Mouse (Mus musculus) E14TG2a.4 (cell line): ENCODE results near the gene Padi2.

Experiments used
- CTCF ChIP-seq: conservative IDR thresholded peaks from 2 replicates; pipeline ENCODE4 v1.5.1; 2014; ENCODE audit warnings: low read length
- NANOG ChIP-seq: IDR thresholded peaks from 2 replicates; pipeline ENCODE4 v1.6.1; 2014; ENCODE audit warnings: borderline replicate concordance, low read length, mixed read lengths
- POU5F1 ChIP-seq: IDR thresholded peaks from 2 replicates; pipeline ENCODE4 v1.6.1; 2014; ENCODE audit warnings: low read length, borderline replicate concordance

GRCm38 (mm10) chr4:140878655-140879054, 27.5 kb upstream of the Padi2 start:
- TF ChIP-seq CTCF: no peak
- no peak for TF ChIP-seq NANOG
- TF ChIP-seq POU5F1: no peak
